Mouse (Mus musculus): ENCODE results near the gene Chmp4b. TPM values are rescaled to one million over a fixed set of nuclear protein-coding genes. Genes with fewer than 3 reads are reported as not detected.

Gene Chmp4b
- total and polyA plus RNA-seq, 3 experiments = 118 to 196 TPM; not detected in 1

- H3K4me3 ChIP-seq (ENCODE audit: control insufficient read depth in 1 of 2, insufficient read depth in 1 of 2, low read depth in 2 of 2, low read length in 2 of 2) = no peak overlapping the region
- no peaks in the 10 kb centered on the region for H3K4me1 ChIP-seq (ENCODE audit: control insufficient read depth in 1 of 2, insufficient read depth in 2 of 2, low read length in 2 of 2)
- no peak overlapping the region for H3K27ac ChIP-seq (ENCODE audit: control insufficient read depth, low read depth, low read length)
- no peaks in the 10 kb centered on the region for H3K9me3 ChIP-seq (replicated peaks; ENCODE audit: insufficient read depth, low read length)
- TF ChIP-seq UBTF (IDR thresholded peaks at IDR 0.05; ENCODE audit: borderline replicate concordance, insufficient read depth, low read depth, low read length) = no peak
- no peak for TF ChIP-seq POLR2AphosphoS5 (IDR thresholded peaks at IDR 0.05; ENCODE audit: borderline replicate concordance, low read depth, low read length)
- no peak for TF ChIP-seq GATA1 (IDR thresholded peaks at IDR 0.05; ENCODE audit: low read depth, low read length)
- no peak for TF ChIP-seq ELF1 (IDR thresholded peaks at IDR 0.05; ENCODE audit: low read depth, low read length)
- no peak for TF ChIP-seq POLR2A (IDR thresholded peaks at IDR 0.05; ENCODE audit: control insufficient read depth in 1 of 2, insufficient read depth in 1 of 2, low read depth in 1 of 2, low read length in 2 of 2, poor library complexity in 1 of 2)
- no peak for TF ChIP-seq BHLHE40 (IDR thresholded peaks at IDR 0.05; ENCODE audit: borderline replicate concordance, low read depth, low read length)
- no peak for TF ChIP-seq TCF12 (IDR thresholded peaks at IDR 0.05; ENCODE audit: low read depth, low read length)
- TF ChIP-seq MAX (IDR thresholded peaks at IDR 0.05; ENCODE audit: low read length) = no peak
- no peak for TF ChIP-seq SMC3 (IDR thresholded peaks at IDR 0.05; ENCODE audit: low read depth, low read length)
- TF ChIP-seq NRF1 (IDR thresholded peaks at IDR 0.05; ENCODE audit: insufficient read depth, low read depth, low read length, poor library complexity, severe bottlenecking) = no peak
- no peak for TF ChIP-seq ZKSCAN1 (IDR thresholded peaks at IDR 0.05; ENCODE audit: low read depth, low read length)
- H3K79me2 ChIP-seq (ENCODE audit: control insufficient read depth, insufficient read depth, low read length, poor library complexity) = no peaks in the 10 kb centered on the region
- peaks cover 0 to 8% of the 10 kb centered on the region in 2 experiments; a peak in 2 of 4 replicates for H3K36me3 ChIP-seq (ENCODE audit: control insufficient read depth in 1 of 2, insufficient read depth in 2 of 2, low read length in 2 of 2)
- no peaks in the 10 kb centered on the region for H3K27me3 ChIP-seq (ENCODE audit: control insufficient read depth in 1 of 2, insufficient read depth in 2 of 2, low read length in 2 of 2)
- DNase-seq (ENCODE audit: low read depth, low spot score) = no peak
- H3K9ac ChIP-seq (ENCODE audit: control insufficient read depth, low read depth, low read length, poor library complexity, severe bottlenecking) = no peak overlapping the region
Measured at GRCm38 (mm10) chr2:154693186-154693940, 41.9 kb downstream of the Chmp4b start.

GRCm38 (mm10) chr2:154693941-154694256, 42.4 kb downstream of the Chmp4b start:
- DNase-seq (ENCODE audit: low read depth, low spot score) = no peak
- no peaks in the 10 kb centered on the region for H3K79me2 ChIP-seq (ENCODE audit: control insufficient read depth, insufficient read depth, low read length, poor library complexity)
- H3K9ac ChIP-seq (ENCODE audit: control insufficient read depth, low read depth, low read length, poor library complexity, severe bottlenecking) = no peak overlapping the region
- H3K4me3 ChIP-seq (ENCODE audit: control insufficient read depth in 1 of 2, insufficient read depth in 1 of 2, low read depth in 2 of 2, low read length in 2 of 2) = no peak overlapping the region
- no peaks in the 10 kb centered on the region for H3K9me3 ChIP-seq (replicated peaks; ENCODE audit: insufficient read depth, low read length)
- no peak for TF ChIP-seq BHLHE40 (IDR thresholded peaks at IDR 0.05; ENCODE audit: borderline replicate concordance, low read depth, low read length)
- no peak for TF ChIP-seq EP300 (IDR thresholded peaks at IDR 0.05; ENCODE audit: low read depth in 1 of 2, low read length in 2 of 2)
- no peak for TF ChIP-seq GATA1 (IDR thresholded peaks at IDR 0.05; ENCODE audit: low read depth, low read length)
- TF ChIP-seq SMC3 (IDR thresholded peaks at IDR 0.05; ENCODE audit: low read depth, low read length) = no peak
- no peak for TF ChIP-seq MEF2A (IDR thresholded peaks at IDR 0.05; ENCODE audit: extremely low read depth, insufficient replicate concordance, low read depth, low read length, poor library complexity, severe bottlenecking)
- TF ChIP-seq POLR2AphosphoS2 (IDR thresholded peaks at IDR 0.05; ENCODE audit: low read length) = no peak
- TF ChIP-seq MAFK (IDR thresholded peaks at IDR 0.05; ENCODE audit: borderline replicate concordance, low read depth, low read length) = no peak
- no peak for TF ChIP-seq RAD21 (IDR thresholded peaks at IDR 0.05; ENCODE audit: low read depth, low read length)
- H3K27me3 ChIP-seq (ENCODE audit: control insufficient read depth in 1 of 2, insufficient read depth in 2 of 2, low read length in 2 of 2) = no peaks in the 10 kb centered on the region
- H3K27ac ChIP-seq (ENCODE audit: control insufficient read depth, low read depth, low read length) = no peak overlapping the region
- H3K36me3 ChIP-seq (ENCODE audit: control insufficient read depth in 1 of 2, insufficient read depth in 2 of 2, low read length in 2 of 2) = peaks cover 0 to 8% of the 10 kb centered on the region in 2 experiments; a peak in 2 of 4 replicates
- H3K4me1 ChIP-seq (ENCODE audit: control insufficient read depth in 1 of 2, insufficient read depth in 2 of 2, low read length in 2 of 2) = no peaks in the 10 kb centered on the region
